Mouse (Mus musculus) heart, adult 8-10 months (tissue): ENCODE measurements around the gene Ube2cbp. TPM values are rescaled to one million over a fixed set of nuclear protein-coding genes. Genes with fewer than 3 reads are reported as not detected.
A peak's percentile ranks its signal among the peaks of the same experiment; 100 is the strongest.

Experiments
- DNase-seq: peaks from one replicate; pipeline ENCODE4 v3.0.0; 2022; ENCODE audit warnings: low spot score
- total RNA-seq, 4 experiments: library from RNA; stranded (reverse); gene quantifications; 2 replicates each; pipeline ENCODE4 v1.2.4; 2022

Ube2cbp gene
- total RNA-seq, 4 experiments from 2014 or later, result 1.8 to 2.5 (median 2.3) TPM

DNA sequence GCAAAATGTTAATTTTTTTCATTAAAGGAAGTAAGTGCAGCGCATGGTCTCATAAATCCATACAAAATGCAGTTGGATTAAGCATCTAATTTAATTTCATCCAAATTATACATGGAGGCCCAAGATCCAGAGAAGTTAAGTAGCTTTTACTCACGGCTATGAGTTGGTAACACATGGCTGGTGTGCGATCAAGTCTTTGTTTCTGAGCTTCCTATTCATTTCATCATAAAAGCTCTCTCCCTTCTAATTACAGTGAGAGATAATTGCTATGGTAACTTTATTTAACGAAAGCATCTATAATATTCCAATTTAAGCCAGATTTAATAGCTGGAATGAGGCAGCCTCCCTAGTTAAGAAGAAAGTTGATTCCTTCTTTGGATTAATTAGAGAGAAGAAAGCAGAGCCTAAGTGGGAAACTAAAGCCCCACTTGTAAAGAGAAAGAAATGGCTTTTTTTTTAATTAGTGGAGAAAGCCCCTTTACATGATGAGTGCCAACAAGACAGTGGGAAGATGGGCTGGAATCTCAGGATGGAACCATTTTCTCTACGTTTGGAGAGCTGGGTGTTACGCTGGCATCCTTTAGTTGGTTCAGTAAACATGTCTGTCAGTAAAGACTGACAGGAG lies 145.1 kb downstream of the Ube2cbp start:
- DNase-seq, result no peak

DNA sequence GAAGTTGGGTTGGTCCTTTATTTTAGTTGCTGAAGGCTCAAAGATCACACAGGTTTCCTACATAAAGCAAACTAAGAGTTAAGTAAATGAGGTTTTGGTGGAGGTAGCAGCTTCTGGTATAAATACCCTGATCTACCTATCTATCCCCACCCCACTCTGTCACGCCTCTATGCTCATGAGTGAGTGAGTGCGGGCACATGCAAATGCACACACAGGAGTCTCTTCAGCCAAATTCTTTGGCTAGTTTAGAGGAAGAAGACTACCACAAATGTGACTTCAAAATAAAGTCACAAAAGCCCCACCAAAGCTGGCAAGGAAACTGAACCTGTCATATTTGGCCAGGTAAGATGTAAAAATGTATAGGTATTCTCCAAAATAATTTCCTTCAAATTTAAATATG lies 149.1 kb downstream of the Ube2cbp start:
- no peak for DNase-seq

GRCm38 (mm10) chr9:86308616-86309015 lies 156.1 kb downstream of the Ube2cbp start:
- no peak for DNase-seq

GRCm38 (mm10) chr9:86306556-86306955 lies 158.2 kb downstream of the Ube2cbp start:
- DNase-seq, result no peak

GRCm38 (mm10) chr9:86301407-86301806 lies 163.3 kb downstream of the Ube2cbp start:
- no peak for DNase-seq

DNA sequence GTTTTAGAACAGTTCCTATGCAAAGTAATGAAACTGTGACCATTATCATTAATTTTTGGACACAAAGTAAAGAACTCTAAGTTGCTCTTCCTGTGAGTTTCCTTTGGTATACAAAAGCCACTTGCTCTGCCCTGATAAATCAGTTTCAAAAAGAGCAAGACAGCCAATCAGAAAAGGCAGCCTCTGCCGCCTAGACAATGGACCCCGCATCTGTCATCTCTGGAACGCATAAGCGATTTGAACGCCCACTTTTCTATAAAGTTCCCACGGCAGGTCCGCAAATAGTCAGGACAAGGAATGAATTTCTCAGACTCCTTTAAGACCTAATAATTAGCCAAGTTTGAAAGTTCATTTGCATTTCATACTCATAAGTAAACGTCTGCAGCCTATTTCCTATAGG lies 166.2 kb downstream of the Ube2cbp start:
- DNase-seq, result no peak

DNA sequence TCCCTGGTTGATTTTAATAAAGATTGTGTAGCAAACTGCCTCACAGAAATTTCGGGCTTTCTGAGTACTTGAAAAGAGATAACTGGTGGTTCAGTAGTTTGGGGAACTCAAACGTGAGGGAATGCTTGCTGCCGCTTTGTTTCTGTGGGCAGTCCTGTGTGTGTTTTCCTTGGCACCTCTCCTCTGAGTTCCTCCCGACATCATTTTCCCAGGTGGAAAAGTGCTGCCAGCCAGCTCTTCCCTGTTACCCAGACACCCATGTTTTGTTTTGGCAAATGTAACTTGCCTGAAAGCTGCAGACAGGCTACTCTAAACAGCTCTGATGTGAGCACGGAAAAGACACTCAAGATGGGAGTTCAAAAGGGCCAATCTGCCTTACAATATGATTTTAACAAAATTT lies 166.6 kb downstream of the Ube2cbp start:
- peak; percentile 1 for DNase-seq

DNA sequence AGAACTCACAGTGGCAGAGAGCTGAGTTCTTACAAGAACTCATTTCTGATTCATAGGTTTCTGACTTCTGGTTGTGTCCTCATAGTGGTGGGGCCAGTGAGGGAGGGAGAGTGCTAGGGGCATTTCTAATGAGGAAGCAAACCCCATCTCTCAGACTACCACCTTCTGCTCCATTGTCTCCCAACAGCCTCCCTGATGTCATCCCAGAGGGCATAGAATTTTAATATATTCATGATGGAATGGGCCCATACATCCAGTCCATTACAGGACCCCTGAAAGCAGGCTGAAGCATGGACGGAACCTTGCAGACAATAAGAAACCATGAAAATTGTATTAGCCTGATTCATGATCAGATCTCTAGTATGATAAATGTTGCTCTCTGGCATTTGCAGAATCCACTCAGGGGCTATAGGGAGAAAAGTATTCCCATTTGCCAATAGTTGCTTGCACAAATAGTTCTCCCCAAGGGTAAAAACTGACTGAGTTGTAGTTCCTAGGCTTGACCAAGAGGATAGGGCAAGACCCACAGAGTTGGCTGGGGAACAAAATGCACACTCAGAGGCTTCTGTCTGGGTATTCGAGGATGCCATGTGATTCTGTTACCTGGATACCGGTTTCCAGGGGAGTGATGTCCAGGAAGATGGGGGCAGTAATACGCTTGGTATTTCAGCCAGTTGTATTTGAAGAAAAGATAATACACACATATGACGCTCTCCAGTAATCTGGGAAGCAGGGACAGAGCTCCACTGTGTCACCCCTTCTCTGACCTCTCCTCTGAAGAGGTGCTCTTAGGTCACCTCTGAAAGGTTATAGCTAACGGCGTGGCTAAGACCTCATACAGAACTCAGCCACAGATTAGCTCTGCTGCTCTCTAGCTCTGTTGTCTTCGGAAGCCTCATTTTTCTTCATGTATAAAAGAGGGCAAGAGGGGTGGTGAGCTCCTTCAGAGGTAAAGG lies 167.8 kb downstream of the Ube2cbp start:
- no peak for DNase-seq

- no peak for DNase-seq
Observed at GRCm38 (mm10) chr9:86287570-86287954, 177.2 kb downstream of the Ube2cbp start.

GRCm38 (mm10) chr9:86286830-86287569 lies 177.8 kb downstream of the Ube2cbp start:
- DNase-seq, result no peak

DNA sequence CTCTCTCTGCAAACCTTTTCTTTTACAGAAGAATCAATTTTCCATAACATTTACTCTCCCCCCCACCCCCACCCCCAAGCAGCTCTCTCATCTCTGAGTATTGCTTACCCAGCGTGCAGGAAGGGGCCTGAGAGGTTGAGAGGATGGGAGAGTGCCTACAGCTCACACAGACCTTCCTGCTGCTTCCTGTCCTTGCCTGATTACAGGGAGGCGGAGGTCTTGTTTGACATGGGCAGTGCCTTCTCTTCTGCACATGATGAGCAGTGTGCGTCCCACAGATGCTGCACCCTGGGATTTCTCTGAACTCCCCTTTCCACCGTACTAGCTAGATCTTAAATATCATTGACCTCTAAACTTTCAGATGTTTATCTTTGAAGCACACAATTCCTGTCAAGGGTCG lies 182.2 kb downstream of the Ube2cbp start:
- DNase-seq, result no peak

DNA sequence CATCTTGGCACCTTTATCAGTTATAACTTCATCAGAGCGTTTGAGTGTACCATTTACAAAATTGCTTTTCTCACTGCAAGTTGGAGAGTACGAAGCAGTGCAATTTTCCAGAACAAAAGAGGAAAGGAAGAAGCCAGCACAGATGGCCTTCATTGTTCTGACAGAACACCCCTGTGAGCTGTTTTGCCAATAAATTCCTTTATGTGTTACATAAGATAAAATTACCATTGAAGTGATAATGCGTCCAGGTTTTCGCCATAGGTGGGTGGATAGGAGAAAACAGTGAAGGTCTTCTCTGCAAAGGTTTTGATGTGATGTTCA lies 183.6 kb downstream of the Ube2cbp start:
- DNase-seq, result no peak

- no peak for DNase-seq
Observed at GRCm38 (mm10) chr9:86280461-86281146, 184.1 kb downstream of the Ube2cbp start.

- DNase-seq, result no peak
Observed at GRCm38 (mm10) chr9:86269541-86269940, 195.2 kb downstream of the Ube2cbp start.

GRCm38 (mm10) chr9:86266658-86267057 lies 198.1 kb downstream of the Ube2cbp start:
- DNase-seq, result no peak

Other genes starting within 250 kb of the Ube2cbp start
- gene Dop1a, start 2.2 kb upstream of the Ube2cbp start, total RNA-seq, result 10 to 100 TPM; 15.6 to 20.0 (median 18.1) TPM
- 1 to 10 TPM; 5.9 to 8.5 (median 7.0) TPM for gene Pgm3, start 106.9 kb upstream of the Ube2cbp start, total RNA-seq
- under 1 TPM; 0.57 to 0.97 (median 0.64) TPM for gene Rwdd2a, start 107.0 kb upstream of the Ube2cbp start, total RNA-seq
- gene Me1, start 231.0 kb upstream of the Ube2cbp start, total RNA-seq, result 100 to 1,000 TPM; 113 to 144 (median 120) TPM